Mouse (Mus musculus) spleen, adult 2 months (tissue): ENCODE measurements at regions not wholly inside any gene's neighbourhood (a gene's known extent, or its start where the extent isn't known, plus 50 kb on each side); places are given as distances from the start of the nearest gene placed in this dataset.

Experiments
- DNase-seq, 2 experiments: peaks; one replicate each; pipeline versions ENCODE4 v3.0.0 to v3.0.0-alpha.2; 2012 to 2021; ENCODE audit warnings: low spot score in 2 of 2, low read depth in 1 of 2
- H3K27ac ChIP-seq: fragments of 200-500 bp; 2 replicates; pipeline ENCODE4 v1.5.1; 2012; ENCODE audit warnings: low read length, inconsistent platforms; ENCODE audit not compliant: insufficient read depth
- H3K27me3 ChIP-seq: fragments of 200-500 bp; 2 replicates; pipeline ENCODE4 v1.6.1; 2012; ENCODE audit warnings: mild to moderate bottlenecking, moderate library complexity, low read length, inconsistent platforms; ENCODE audit not compliant: control insufficient read depth, insufficient read depth
- H3K36me3 ChIP-seq: fragments of 200-500 bp; 2 replicates; pipeline ENCODE4 v1.6.1; 2012; ENCODE audit warnings: mild to moderate bottlenecking, low read length, inconsistent platforms; ENCODE audit not compliant: control insufficient read depth, insufficient read depth
- H3K4me1 ChIP-seq: fragments of 200-500 bp; 2 replicates; pipeline ENCODE4 v1.6.1; 2011; ENCODE audit warnings: inconsistent platforms; ENCODE audit not compliant: control insufficient read depth, insufficient read depth, insufficient read length
- H3K4me3 ChIP-seq: fragments of 200-500 bp; 2 replicates; pipeline ENCODE4 v1.5.1; 2011; ENCODE audit warnings: mild to moderate bottlenecking, inconsistent platforms; ENCODE audit not compliant: insufficient read depth, insufficient read length; ENCODE audit errors: extremely low read depth
- CTCF ChIP-seq: fragments of 200-500 bp; IDR thresholded peaks from 2 replicates; pipeline ENCODE4 v1.5.1; 2011; ENCODE audit warnings: mild to moderate bottlenecking, inconsistent platforms; ENCODE audit not compliant: insufficient read depth, insufficient read length, insufficient replicate concordance; ENCODE audit errors: extremely low read depth
- POLR2A ChIP-seq: fragments of 200-500 bp; IDR thresholded peaks from 2 replicates; pipeline ENCODE4 v1.6.1; 2011; ENCODE audit warnings: low read depth, low read length, inconsistent platforms
- WGBS: fragments of 180-500 bp; shearing (Covaris S2); methylation state at CpG from one replicate; pipeline ENCODE4 v1.1.7; 2018; 5-methylcytosine and 5-hydroxymethylcytosine counted together

DNA sequence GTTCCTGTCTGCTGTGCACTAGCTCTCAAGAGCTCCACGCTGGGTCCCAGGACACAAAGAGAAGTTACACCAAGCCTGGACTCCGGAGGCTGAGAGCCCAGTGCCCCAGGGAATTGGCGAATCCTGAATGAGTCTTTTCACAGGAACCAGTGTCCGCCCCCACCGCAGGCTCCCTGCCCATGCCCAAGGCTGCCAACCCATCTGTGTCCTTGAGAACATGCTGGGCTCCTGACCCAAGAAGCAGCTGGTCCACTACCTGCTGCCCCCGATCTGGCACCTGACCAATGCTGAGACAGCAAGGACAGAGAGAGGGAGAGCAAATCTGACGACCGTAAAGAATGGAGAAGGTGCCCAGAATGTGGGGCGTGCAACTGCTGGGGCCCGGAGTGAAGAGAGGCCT is 85.2 kb upstream of the Cplx2 start:
- DNase-seq: no peak
- H3K36me3 ChIP-seq: no peaks in the 10 kb centered on the region
- H3K4me3 ChIP-seq: no peak overlapping the region
- no peaks in the 10 kb centered on the region for H3K27me3 ChIP-seq
- TF ChIP-seq POLR2A (no peak), CTCF (no peak)
- WGBS: 83% methylated on average over 10 of the region's 10 CpGs
- no peak overlapping the region for H3K27ac ChIP-seq
- H3K4me1 ChIP-seq: peaks cover 2% of the 10 kb centered on the region; the same call in 1 of the 2 replicates

DNA sequence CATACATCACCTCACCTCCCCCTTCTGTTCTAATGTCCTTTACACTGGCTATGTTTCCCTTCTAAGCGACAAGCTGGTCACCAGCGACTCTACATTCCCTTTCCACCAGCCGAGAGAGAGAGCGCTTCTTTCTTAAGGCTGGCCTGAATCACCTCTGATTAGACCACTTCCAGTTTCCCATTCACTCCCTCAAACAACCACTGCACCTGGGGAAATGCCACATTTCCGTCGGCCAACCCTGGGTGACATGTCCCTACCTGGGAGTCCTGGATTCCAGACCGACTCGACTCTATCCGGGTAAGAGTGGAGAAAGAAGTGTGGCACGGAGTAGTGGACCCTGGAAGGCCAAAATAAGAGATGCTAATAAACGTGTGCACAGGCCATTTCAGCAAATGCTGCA is 84.5 kb upstream of the Cplx2 start:
- no peak for DNase-seq
- 89% methylated on average over 11 of the region's 11 CpGs for WGBS
- Histone ChIP-seq H3K36me3 (no peaks in the 10 kb centered on the region), H3K27me3 (no peaks in the 10 kb centered on the region), H3K4me3 (no peak overlapping the region), H3K27ac (no peak overlapping the region), H3K4me1 (peaks cover 2% of the 10 kb centered on the region; the same call in 1 of the 2 replicates)
- TF ChIP-seq POLR2A: no peak
- TF ChIP-seq CTCF: no peak

DNA sequence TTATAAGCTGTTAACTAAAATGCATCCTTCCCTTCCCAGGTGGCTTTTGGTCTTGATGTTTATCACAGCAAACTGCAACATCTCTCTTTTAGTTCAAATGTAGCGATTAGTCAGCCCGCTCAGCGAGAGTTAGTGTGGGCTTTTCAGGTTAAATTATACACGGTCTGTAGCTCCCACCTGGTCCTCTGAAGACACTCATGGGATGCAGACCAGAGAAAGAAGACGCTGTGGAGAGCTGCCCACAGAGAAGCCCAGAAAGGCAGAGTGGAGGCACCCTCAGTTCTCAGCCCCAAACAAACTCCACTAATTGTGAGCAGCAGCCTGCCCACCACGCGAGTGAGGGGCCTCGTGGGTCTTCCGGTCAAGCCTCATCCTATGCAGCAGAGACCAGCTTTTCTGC is 81.1 kb upstream of the Cplx2 start:
- DNase-seq: no peak
- Histone ChIP-seq H3K36me3 (no peaks in the 10 kb centered on the region), H3K4me3 (no peak overlapping the region), H3K4me1 (no peaks in the 10 kb centered on the region), H3K27me3 (no peaks in the 10 kb centered on the region), H3K27ac (no peak overlapping the region)
- TF ChIP-seq CTCF: no peak
- TF ChIP-seq POLR2A: no peak
- WGBS: 86% methylated on average over 9 of the region's 9 CpGs

DNA sequence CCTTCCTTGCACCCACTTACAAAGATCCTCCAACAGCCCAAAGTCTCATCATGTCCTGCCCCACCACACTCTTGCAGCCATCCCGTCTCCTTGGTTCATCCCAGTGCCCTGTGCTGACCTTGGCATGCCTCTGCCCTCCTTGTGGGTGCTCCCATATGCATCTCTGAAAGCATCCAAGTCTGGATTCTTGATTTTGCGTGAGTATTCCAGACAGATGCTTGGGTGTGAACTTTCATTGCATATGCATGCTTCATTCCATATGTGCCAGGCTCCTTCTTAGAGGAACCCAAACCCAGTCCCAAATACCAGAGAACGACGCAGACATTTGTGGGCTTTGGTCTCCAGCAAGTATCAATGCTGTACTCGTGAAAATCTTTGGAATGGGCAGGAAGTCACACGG is 78.8 kb upstream of the Cplx2 start:
- no peaks in the 10 kb centered on the region for H3K36me3 ChIP-seq
- 83% methylated on average over 6 of the region's 6 CpGs for WGBS
- no peak overlapping the region for H3K4me3 ChIP-seq
- no peak overlapping the region for H3K27ac ChIP-seq
- DNase-seq: no peak
- TF ChIP-seq CTCF (no peak), POLR2A (no peak)
- no peaks in the 10 kb centered on the region for H3K4me1 ChIP-seq
- no peaks in the 10 kb centered on the region for H3K27me3 ChIP-seq

DNA sequence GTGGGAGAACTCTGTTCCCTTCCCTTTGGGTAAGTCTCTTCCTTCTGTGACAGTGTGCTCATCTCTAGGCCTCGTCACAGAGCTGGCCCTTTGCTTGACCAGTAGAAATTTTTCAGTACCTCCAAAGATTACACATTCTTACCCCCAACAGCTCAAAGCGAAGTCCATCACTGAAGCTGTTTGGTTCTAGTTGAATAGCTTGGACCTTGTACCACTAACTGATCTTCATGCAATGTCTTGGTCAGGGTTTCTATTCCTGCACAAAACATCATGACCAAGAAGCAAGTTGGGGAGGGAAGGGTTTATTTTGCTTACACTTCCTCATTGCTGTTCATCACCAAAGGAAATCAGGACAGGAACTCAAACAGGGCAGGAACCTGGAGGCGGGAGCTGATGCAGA is 78.1 kb upstream of the Cplx2 start:
- 81% methylated on average over 3 of the region's 3 CpGs for WGBS

DNA sequence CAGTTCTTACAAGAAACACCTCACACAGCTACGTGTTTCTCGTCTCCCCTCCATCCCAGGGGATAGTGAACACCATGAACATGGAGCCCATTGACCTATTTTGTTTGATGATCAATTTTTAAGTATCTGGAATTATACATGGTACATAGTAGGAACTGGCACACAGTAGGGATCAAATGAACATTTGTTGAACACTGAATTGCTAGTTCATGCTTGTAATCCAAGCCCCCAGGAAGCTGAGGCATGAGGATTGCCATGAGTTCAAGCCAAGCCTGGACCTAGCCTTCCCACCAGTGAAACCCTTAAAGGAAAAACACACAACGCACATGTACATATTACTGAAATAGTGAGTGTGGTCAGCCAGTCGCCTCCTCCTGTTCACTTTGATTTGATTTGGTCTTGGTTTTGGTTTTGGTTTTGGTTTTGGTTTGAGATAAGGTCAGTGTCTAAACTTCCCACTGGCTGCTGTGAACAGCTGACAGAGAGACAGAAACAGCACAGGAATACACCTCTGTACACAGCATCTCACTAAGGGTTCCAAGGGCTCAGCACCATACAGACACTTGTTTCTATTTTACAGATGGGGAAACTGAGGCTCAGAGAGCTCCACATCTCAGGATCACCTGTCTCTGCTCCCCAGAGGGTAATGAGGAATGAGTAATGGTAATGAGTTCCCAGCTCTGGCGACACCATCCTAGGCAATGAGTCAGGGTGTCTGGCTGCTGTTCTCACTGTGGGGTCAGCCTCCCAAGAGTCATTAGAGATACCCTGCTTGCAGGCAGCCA is 75.5 kb upstream of the Cplx2 start:
- H3K36me3 ChIP-seq: no peaks in the 10 kb centered on the region
- DNase-seq: no peak
- WGBS: 61% methylated on average over 5 of the region's 5 CpGs
- H3K4me1 ChIP-seq: no peaks in the 10 kb centered on the region
- no peak overlapping the region for H3K4me3 ChIP-seq
- H3K27me3 ChIP-seq: no peaks in the 10 kb centered on the region
- TF ChIP-seq POLR2A: no peak
- no peak for TF ChIP-seq CTCF
- no peak overlapping the region for H3K27ac ChIP-seq

More for the DNA sequence above, 78.1 kb upstream of the Cplx2 start:
- Histone ChIP-seq H3K27ac (no peak overlapping the region), H3K4me1 (no peaks in the 10 kb centered on the region), H3K27me3 (no peaks in the 10 kb centered on the region), H3K36me3 (no peaks in the 10 kb centered on the region), H3K4me3 (no peak overlapping the region)
- no peak for DNase-seq
- TF ChIP-seq POLR2A: no peak
- no peak for TF ChIP-seq CTCF

DNA sequence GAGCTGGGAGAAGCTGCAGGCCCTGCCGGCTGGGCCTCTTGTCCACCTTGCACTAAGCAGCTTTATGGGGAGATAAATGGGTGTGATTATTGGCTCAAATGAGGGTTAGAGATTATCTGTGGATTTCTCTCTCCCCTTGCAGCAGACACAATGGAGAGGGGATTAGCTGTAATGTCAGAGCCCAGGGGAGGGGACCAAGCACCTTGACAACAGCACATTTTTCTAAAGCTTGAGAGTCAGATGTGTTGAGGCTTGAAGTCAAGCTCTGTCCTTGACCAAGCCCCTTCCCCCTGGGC is 74.9 kb upstream of the Cplx2 start:
- 71% methylated on average over 1 of the region's 1 CpGs for WGBS
- no peaks in the 10 kb centered on the region for H3K27me3 ChIP-seq
- H3K27ac ChIP-seq: no peak overlapping the region
- no peaks in the 10 kb centered on the region for H3K4me1 ChIP-seq
- no peak for DNase-seq
- no peak overlapping the region for H3K4me3 ChIP-seq
- TF ChIP-seq POLR2A: no peak
- TF ChIP-seq CTCF: no peak
- H3K36me3 ChIP-seq: no peaks in the 10 kb centered on the region
